Mouse (Mus musculus) yolk sac, embryonic 10.5 days (tissue): ENCODE measurements around the gene Kiz.

ENCODE experiments used
- DNase-seq: peaks from one replicate; pipeline ENCODE4 v3.0.0-alpha.2; 2017; ENCODE audit warnings: low spot score

Kiz gene

GRCm38 (mm10) chr2:146871300-146872269 lies 15.9 kb downstream of the Kiz start:
- DNase-seq: no peak

DNA sequence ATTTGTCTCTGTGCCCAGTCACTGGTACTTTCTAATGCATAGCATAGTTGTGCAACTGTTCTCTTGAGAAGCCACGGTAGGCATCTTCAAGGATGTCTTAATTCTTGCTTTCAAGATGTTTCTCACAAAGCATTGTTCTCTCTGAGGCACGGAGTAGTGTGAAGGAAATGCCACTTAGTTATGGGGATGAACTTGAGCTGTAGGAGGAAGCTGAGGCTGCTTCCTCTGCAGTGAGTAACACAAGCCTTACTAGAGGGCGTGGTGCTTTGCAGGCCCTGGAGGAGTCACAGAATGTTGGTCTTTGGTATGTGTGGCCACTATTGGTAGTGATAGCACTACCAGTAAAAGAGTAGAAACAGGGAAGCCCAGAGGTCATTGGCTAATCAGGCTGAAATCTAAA lies 17.0 kb downstream of the Kiz start:
- DNase-seq: no peak

GRCm38 (mm10) chr2:146873881-146874441 lies 18.3 kb downstream of the Kiz start:
- no peak for DNase-seq

GRCm38 (mm10) chr2:146877423-146878098 lies 21.9 kb downstream of the Kiz start:
- DNase-seq: no peak

DNA sequence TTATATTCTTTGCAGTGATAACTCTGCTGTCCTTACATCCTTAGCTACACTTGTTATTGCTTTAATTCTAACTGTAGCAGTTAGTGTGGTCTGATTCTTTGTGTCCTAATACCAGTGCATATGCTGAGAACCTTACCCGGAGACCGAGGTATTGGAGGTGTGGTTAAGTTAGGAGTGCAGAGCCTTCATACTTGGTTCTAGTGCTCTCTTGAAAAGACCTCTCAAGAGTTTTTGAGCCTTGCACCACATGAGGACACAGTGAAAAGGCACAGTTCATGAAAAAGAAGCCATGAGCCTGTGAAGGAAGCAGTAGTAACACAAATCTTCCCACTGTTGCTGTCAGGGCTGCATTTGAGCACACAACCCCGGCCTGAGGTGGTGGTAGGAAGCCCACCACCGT lies 26.0 kb downstream of the Kiz start:
- no peak for DNase-seq

DNA sequence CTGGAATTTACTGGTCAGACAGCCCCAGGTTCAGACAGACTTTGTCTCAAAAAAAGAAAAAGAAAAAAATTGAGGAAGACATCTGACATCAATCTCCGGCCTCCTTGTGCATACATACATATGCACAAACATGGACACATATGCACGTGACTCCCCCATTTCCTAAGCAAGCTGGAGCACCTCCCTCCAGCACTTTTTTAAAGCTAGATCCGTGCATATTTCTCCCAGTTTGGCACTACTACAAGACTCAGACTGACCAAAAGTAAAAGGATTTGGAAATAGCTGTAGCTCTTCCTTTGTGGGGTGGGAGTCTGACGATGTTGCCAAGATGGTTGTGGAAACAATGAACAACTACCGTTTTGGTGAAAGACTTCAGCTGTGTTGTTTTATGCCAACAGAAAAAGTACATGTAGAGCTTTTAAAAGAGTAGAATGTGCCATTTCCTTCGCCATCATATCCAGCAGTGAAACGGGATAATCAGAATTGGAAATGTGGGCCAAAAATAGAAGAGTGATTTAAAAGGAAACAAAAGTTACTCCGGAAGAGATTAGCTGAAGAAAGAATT lies 28.7 kb downstream of the Kiz start:
- DNase-seq: no peak

GRCm38 (mm10) chr2:146888786-146889414 lies 33.2 kb downstream of the Kiz start:
- DNase-seq: no peak

DNA sequence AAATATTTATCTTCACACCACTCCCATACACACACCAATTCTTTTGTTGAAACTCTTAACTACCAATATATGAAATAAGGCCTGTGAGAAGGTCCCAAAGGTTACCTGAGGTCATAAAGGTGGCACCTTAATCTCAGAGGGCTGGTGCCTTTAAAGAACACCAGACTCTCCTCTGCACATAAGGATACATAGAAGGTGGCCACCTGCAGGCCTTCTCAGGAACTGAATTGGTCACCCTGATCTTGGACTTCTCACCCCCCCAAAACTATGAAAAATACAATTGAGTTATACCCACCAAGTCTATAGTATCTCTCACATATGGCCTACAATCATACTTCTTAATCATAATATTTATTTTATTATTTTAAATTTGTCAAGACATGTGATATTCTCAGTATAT lies 43.3 kb downstream of the Kiz start:
- DNase-seq: no peak

- no peak for DNase-seq
These were observed 60.4 kb downstream of the Kiz start for GRCm38 (mm10) chr2:146916085-146916484.

DNA sequence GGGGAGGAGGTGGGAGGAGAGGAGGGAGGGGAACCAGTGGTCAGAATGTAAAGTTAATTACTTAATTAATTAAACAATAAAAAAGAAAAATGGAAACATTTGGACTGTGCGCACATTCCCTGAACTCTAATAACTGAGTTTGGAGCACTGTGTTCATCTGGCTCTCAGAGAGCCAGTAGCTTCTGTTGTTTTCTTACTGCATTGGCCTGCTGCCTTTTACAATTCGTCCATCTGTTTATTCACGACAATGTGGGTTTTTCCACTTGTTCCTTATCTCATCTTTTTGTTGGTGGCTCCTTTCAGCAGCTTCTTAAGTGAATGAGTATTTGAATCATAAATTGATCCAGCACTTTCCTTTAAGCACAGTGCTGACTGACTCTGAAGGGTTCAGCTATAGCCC lies 62.1 kb downstream of the Kiz start:
- DNase-seq: no peak

GRCm38 (mm10) chr2:146920375-146921160 lies 64.9 kb downstream of the Kiz start:
- no peak for DNase-seq

GRCm38 (mm10) chr2:146925296-146925695 lies 69.6 kb downstream of the Kiz start:
- no peak for DNase-seq

DNA sequence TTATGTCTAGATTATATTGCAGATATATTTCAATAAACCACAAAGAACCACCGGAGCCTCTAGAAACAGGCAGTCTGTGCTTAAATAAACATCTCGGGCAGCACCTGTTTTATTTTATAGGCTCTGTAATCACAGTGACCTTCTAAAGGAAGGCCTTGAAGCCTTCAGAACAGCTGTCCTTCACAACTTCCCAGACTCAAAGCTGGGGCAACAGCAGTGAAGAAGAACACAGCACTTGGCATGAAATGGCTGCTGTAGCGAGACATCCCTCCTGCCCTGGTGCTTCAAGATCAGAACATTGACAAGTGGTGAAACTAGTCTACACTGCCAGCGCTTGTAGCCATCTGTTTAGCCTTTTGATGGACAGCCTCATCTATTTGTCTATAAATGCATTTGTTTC lies 70.2 kb downstream of the Kiz start:
- no peak for DNase-seq

- DNase-seq: no peak
These were observed 92.6 kb downstream of the Kiz start for GRCm38 (mm10) chr2:146948223-146948776.

DNA sequence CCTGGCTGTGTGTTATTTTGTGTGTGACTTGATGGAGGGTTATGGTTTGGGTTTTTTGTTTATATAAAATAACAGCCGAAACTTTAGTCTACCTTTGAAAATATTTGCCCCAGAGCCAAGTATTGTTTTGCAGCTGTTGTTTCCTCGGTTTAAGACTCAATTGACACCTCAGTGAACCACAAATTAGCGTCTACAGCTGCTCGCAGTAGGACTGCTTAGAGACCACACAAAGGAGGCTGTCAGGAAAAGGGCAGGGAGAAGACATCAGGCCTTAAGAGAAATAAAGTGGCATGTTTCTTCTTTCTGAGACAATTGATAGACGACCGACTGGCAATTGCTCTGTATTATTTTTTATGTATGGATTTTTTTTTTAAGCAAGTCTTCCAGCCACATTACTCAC lies 100.7 kb downstream of the Kiz start:
- no peak for DNase-seq

- no peak for DNase-seq
These were observed 102.8 kb downstream of the Kiz start for GRCm38 (mm10) chr2:146958398-146958911.

- peak; percentile 75 for DNase-seq
These were observed 103.5 kb downstream of the Kiz start for GRCm38 (mm10) chr2:146958951-146959821.

GRCm38 (mm10) chr2:146975024-146975423 lies 119.4 kb downstream of the Kiz start:
- DNase-seq: no peak

DNA sequence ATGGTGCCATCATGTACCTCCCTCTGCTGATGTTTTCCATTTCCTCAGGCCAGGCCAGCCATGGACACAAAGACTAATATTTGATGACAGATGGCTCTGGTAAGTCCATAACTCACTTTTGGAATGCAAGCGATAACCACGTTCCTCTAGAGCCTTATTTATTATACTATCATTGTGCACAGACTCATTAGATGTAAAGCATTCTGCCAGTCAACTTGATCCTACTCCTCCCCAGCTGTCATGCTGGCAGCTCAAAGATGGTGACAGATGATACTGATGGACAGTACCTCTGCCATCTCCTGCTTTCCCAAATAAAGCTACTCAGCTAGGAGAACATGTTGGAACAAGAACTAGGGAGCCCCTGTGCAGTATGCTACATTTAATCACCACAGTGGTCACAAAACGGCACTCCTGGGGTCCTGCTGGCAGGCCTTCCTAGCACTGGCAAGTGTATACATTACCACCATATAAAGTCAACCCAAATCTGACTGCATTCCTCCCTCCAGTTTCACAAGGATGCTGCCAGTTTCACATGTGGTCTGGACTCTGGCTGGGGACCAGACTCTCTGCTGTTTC lies 119.9 kb downstream of the Kiz start:
- no peak for DNase-seq
